Mouse (Mus musculus) olfactory bulb, adult 2 months (tissue): Measurements from ENCODE around the gene Mon1a.

Source experiments
- CTCF ChIP-seq: fragments of 200-500 bp; IDR thresholded peaks from 2 replicates; pipeline ENCODE4 v1.5.1; 2012; ENCODE audit warnings: low read depth, mild to moderate bottlenecking, low read length, moderate library complexity; ENCODE audit not compliant: insufficient read depth
- POLR2A ChIP-seq: fragments of 200-500 bp; IDR thresholded peaks from 2 replicates; pipeline ENCODE4 v1.6.1; 2012; ENCODE audit warnings: mild to moderate bottlenecking, low read depth, low read length, moderate library complexity; ENCODE audit not compliant: insufficient read depth

GRCm38 (mm10) chr9:107872350-107873098 is 15.4 kb upstream of the Mon1a start:
- TF ChIP-seq CTCF (no peak), POLR2A (peak; percentile 78)
